Mouse (Mus musculus): ENCODE measurements at regions not wholly inside any gene's neighbourhood (a gene's known extent, or its start where the extent isn't known, plus 50 kb on each side); places are given as distances from the start of the nearest gene placed in this dataset.

- no peaks in the 10 kb centered on the region for H3K9me3 ChIP-seq (replicated peaks; ENCODE audit: control insufficient read depth, low read length)
- no peak overlapping the region for H3K4me3 ChIP-seq (ENCODE audit: low read depth, low read length)
- TF ChIP-seq CTCF (IDR thresholded peaks at IDR 0.05; ENCODE audit: low read depth), result no peak
- TF ChIP-seq EP300 (IDR thresholded peaks at IDR 0.05; ENCODE audit: low read depth), result no peak
- H3K4me2 ChIP-seq (ENCODE audit: low read depth, low read length), result no peak overlapping the region
- H3K27me3 ChIP-seq (ENCODE audit: control insufficient read depth, insufficient read depth, low read length), result no peaks in the 10 kb centered on the region
- no peaks in the 10 kb centered on the region for H3K36me3 ChIP-seq (replicated peaks; ENCODE audit: control insufficient read depth, insufficient read depth, low read length)
- H3K9ac ChIP-seq (replicated peaks; ENCODE audit: low read depth, low read length), result no peak overlapping the region
- ATAC-seq (ENCODE audit: insufficient read depth, low read depth) (no peak), DNase-seq (ENCODE audit: low spot score) (no peak)
- H3K4me1 ChIP-seq (ENCODE audit: control insufficient read depth, insufficient read depth), result no peaks in the 10 kb centered on the region
- no peak overlapping the region for H3K27ac ChIP-seq (ENCODE audit: low read depth)
- 36% methylated on average over 1 of the region's 1 CpGs for WGBS
These were observed 53.7 kb upstream of the Fam49a start for GRCm38 (mm10) chr12:12208216-12208615.
